Mouse (Mus musculus) neutrophil, adult 5-6 weeks (primary cell): ENCODE results near the gene Hmgb1. TPM values are rescaled to one million over a fixed set of nuclear protein-coding genes. Genes with fewer than 3 reads are reported as not detected.

Experiments used
- ATAC-seq: fragments of 151-379, 151-347 bp; 2 replicates; pipeline ENCODE4 v1.8.0; 2017; ENCODE audit warnings: mild to moderate bottlenecking, moderate TSS enrichment; ENCODE audit not compliant: insufficient number of reproducible peaks, poor library complexity, low FRiP score, severe bottlenecking; ENCODE audit errors: extremely low read depth
- total RNA-seq: library from RNA; stranded (forward); fragments of 200-1000 nt; gene quantifications from 2 replicates; pipeline ENCODE4 v1.2.3, GENCODE M21; 2017

Gene Hmgb1
- total RNA-seq, 1 experiment from 2014 or later, result 681 TPM

GRCm38 (mm10) chr5:149015335-149016201 is 168.7 kb downstream of the Hmgb1 start:
- peak; percentile 62 for ATAC-seq

GRCm38 (mm10) chr5:149014600-149015268 is 169.6 kb downstream of the Hmgb1 start:
- peak; percentile 33; the same call in 1 of the 2 replicates for ATAC-seq

GRCm38 (mm10) chr5:149013817-149014508 is 170.3 kb downstream of the Hmgb1 start:
- ATAC-seq, result no peak

GRCm38 (mm10) chr5:149009111-149009510 is 175.2 kb downstream of the Hmgb1 start:
- no peak for ATAC-seq

GRCm38 (mm10) chr5:149007295-149007646 is 177.0 kb downstream of the Hmgb1 start:
- ATAC-seq, result no peak

GRCm38 (mm10) chr5:149006362-149007294 is 177.7 kb downstream of the Hmgb1 start:
- peak; percentile 72 for ATAC-seq

GRCm38 (mm10) chr5:149005701-149006361 is 178.5 kb downstream of the Hmgb1 start:
- peak; percentile 43; the same call in 1 of the 2 replicates for ATAC-seq

- ATAC-seq, result 0 out of 2 replicates have a peak, but pooled peaks have one; percentile 13
These were observed 179.2 kb downstream of the Hmgb1 start for GRCm38 (mm10) chr5:149005083-149005482.

GRCm38 (mm10) chr5:149003137-149003536 is 181.2 kb downstream of the Hmgb1 start:
- ATAC-seq, result no peak

- no peak for ATAC-seq
These were observed 181.5 kb downstream of the Hmgb1 start for GRCm38 (mm10) chr5:149002803-149003115.

GRCm38 (mm10) chr5:149002034-149002802 is 182.1 kb downstream of the Hmgb1 start:
- ATAC-seq, result no peak

GRCm38 (mm10) chr5:148999802-149000201 is 184.5 kb downstream of the Hmgb1 start:
- ATAC-seq, result no peak

- ATAC-seq, result no peak
These were observed 185.8 kb downstream of the Hmgb1 start for GRCm38 (mm10) chr5:148998512-148998911.

GRCm38 (mm10) chr5:148996709-148997037 is 187.6 kb downstream of the Hmgb1 start:
- ATAC-seq, result no peak
